Mouse (Mus musculus): ENCODE results near the gene Jazf1.

- TF ChIP-seq CTCF (IDR thresholded peaks at IDR 0.05; ENCODE audit: low read depth, low read length), result no peak
- TF ChIP-seq EP300 (IDR thresholded peaks at IDR 0.05; ENCODE audit: insufficient read depth, low read depth, low read length), result no peak
These were observed 303.2 kb downstream of the Jazf1 start for GRCm38 (mm10) chr6:52765206-52765605.
